Mouse (Mus musculus) urinary bladder, postnatal 0 days (tissue): ENCODE results near the gene Snrpb. TPM values are rescaled to one million over a fixed set of nuclear protein-coding genes. Genes with fewer than 3 reads are reported as not detected.

Experiments used
- polyA plus RNA-seq: library from polyadenylated mRNA; unstranded; fragments of >200 nt; fragmentation: Nextera tagmentation; extraction: Ambion mirVana; gene quantifications from 2 replicates; pipeline ENCODE4 v1.2.1, GENCODE M21; 2015

The Snrpb gene
- 345 and 359 TPM in 2 replicates for polyA plus RNA-seq

GRCm38 (mm10) chr2:130178706-130179506, at the start of gene Snrpb:
Snrpb (minus strand) TSS chr2:130179403.

GRCm38 (mm10) chr2:130194894-130195293, 15.7 kb upstream of the Snrpb start, which contains the start of gene Tmc2:
Tmc2 (plus strand) TSS chr2:130195194.

Other genes starting within 250 kb of the Snrpb start
- gene Tgm3, start 167.1 kb downstream of the Snrpb start, polyA plus RNA-seq: 0.74 and 1.0 TPM in 2 replicates
- 0.15 and 0.16 TPM in 2 replicates for gene Tgm6, start 67.0 kb downstream of the Snrpb start, polyA plus RNA-seq
- not detected in 2 replicates for gene Tmc2, start 15.8 kb upstream of the Snrpb start, polyA plus RNA-seq
- gene Nop56, start 95.0 kb upstream of the Snrpb start, polyA plus RNA-seq: 96.7 and 114 TPM in 2 replicates
- 117 and 127 TPM in 2 replicates for gene Idh3b, start 105.1 kb upstream of the Snrpb start, polyA plus RNA-seq
- 0.72 and 1.1 TPM in 2 replicates for gene Ebf4, start 115.8 kb upstream of the Snrpb start, polyA plus RNA-seq
- 10.1 and 15.1 TPM in 2 replicates for gene Cpxm1, start 218.2 kb upstream of the Snrpb start, polyA plus RNA-seq
- gene Gm28372, start 225.8 kb upstream of the Snrpb start, polyA plus RNA-seq: not detected in 2 replicates
- 0.24 TPM in 1 of 2 replicates, not detected in the other for gene 1700020A23Rik, start 225.9 kb upstream of the Snrpb start, polyA plus RNA-seq
- gene Tmem239, start 227.1 kb upstream of the Snrpb start, polyA plus RNA-seq: not detected in 2 replicates
- gene Vps16, start 244.9 kb upstream of the Snrpb start, polyA plus RNA-seq: 32.2 and 36.0 TPM in 2 replicates
- gene Pced1a, start 245.3 kb upstream of the Snrpb start, polyA plus RNA-seq: 6.5 and 6.7 TPM in 2 replicates